Mouse (Mus musculus) monocyte, adult 5-6 weeks (primary cell): ENCODE measurements around the gene Ryk. TPM values are rescaled to one million over a fixed set of nuclear protein-coding genes. Genes with fewer than 3 reads are reported as not detected.

ENCODE experiments used
- ATAC-seq: fragments of 153-309, 156-312 bp; replicated peaks from 2 replicates; pipeline ENCODE4 v1.8.0; 2017; ENCODE audit warnings: mild to moderate bottlenecking; ENCODE audit not compliant: low TSS enrichment, insufficient number of reproducible peaks, severe bottlenecking, poor library complexity, low FRiP score
- total RNA-seq: library from RNA; stranded (forward); fragments of 200-1000, 200-491, 200-594 nt; gene quantifications from 3 replicates; pipeline ENCODE4 v1.2.3, GENCODE M21; 2017

Gene Ryk
- total RNA-seq, 1 experiment from 2014 or later, result not detected

DNA sequence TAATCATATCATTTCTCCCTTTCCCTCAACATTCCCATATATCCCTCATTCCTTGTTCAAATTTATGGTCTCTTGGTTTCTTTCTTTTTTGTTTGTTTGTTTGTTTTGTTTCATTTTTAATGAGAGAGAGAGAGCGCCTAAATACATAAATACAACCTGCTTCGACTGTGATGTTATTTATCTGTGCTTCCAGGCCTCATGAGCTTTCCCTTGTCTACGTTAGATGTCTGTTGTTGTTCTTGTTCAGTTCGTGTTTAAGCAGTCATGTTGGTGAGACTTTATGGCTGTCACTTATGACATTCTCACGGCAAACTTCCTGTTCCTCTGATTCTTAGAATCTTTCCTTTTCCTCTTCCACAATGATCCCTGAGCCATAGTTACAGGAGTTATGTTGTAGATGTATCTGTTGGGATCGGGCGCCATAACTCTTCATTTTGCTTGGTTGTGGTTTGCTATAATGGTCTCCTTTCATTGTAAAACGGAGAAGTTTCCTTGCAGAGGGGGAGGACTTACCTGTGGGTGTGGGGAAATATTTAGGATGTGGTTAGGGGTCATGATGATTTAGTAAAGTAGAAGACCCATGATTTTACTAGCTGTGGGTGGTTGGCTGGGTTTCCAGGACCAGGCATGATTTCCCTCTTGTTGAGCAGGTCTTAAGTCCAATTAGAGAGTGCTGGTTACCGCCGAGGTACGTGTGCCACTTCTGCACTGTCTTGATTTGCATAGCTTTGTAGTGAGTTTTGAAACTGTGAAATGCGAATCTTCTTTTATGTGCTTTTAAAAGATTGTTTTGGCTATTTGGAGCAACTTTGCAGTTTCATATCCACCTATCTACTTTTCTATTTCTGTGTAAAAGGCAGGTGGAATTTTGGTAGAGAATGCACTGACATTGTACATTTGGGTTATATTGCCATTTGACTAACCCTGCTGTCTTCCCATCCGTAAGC is 17.6 kb downstream of the Ryk start:
- ATAC-seq, result no peak

GRCm38 (mm10) chr9:102857856-102858255 is 23.1 kb downstream of the Ryk start:
- no peak for ATAC-seq

DNA sequence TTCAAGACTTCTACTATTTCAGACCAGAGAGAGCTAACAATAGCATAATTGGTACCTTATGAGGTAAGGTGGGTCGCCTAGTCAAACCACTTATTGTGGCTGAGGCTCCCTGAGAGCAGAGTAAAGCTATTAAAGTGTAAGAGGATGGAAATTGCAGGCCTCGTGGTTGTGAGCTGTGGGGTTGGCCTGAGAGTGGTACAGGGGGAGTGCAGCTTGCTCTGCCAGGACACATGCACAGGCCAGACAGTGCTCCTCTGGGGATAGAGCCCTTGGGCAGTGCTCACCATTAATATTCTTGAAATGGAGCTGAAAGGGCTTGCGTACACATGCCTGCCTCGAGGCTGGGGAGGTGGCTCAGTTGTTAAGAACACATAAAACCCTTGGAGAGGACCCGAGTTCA is 23.6 kb downstream of the Ryk start:
- no peak for ATAC-seq

- no peak for ATAC-seq
Observed at GRCm38 (mm10) chr9:102859399-102859798, 24.7 kb downstream of the Ryk start.

GRCm38 (mm10) chr9:102859963-102860362 is 25.2 kb downstream of the Ryk start:
- no peak for ATAC-seq

GRCm38 (mm10) chr9:102860802-102861469 is 26.2 kb downstream of the Ryk start:
- ATAC-seq, result no peak

- no peak for ATAC-seq
Observed at GRCm38 (mm10) chr9:102861789-102862188, 27.1 kb downstream of the Ryk start.

DNA sequence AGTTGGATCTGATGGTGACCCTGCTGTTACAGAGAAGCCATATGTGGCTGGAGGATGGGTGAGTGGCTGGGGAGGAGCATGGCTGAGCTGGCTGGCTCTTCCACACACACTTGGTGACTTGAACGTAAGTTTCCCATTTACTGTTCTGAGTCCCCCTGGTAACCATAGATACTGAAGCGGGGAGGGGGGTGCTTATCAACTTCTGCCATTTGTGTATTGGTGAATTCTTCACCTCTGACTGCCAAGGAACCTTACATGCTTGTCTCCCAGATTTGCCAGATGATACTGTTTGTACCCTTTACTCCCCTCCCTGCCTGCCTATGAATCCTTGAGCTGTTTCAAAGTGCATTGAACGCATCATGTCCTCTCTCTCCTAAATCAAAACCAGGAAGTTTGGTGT is 27.5 kb downstream of the Ryk start:
- ATAC-seq, result no peak

- ATAC-seq, result no peak
Observed at GRCm38 (mm10) chr9:102863876-102864545, 29.3 kb downstream of the Ryk start.

DNA sequence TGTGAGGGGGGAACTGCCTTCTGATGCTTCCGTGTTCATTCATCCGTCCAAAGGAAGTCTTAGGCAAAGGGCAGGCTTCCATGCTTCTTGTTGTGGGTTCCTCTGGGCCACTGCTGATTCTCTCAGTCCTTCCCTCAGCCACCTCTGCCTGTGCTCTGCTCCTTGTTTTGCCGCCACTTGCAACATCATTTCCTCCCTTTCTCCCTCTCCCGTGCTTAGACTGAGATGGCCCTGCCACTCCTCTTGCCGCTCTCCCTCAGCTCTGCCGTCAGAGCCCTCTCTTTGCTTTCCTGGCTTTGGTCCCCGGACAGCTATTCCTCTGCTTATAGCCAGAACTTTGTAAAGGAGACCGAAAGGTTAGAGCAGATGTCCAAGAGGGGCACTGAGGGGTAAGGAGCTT is 30.2 kb downstream of the Ryk start:
- ATAC-seq, result no peak

- no peak for ATAC-seq
Observed at GRCm38 (mm10) chr9:102865946-102866737, 31.4 kb downstream of the Ryk start.

GRCm38 (mm10) chr9:102866893-102867292 is 32.2 kb downstream of the Ryk start:
- ATAC-seq, result no peak

DNA sequence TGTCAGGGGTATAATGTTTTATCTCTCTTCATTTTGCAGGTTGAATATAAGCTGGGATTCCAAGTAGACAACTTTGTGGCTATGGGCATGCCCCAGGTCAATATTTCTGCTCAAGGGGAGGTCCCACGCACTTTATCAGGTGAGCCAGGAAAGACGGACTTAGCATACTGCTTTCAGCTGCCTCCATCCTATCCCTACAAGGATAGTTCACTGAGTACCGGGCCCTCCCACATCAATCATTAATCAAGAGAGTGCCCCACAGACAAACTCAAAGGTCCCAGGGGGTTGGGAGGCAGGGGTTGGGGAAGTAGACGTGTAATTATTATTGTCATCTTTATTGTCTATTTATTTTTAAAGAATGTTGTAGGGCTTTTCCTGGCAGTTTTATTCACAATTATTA is 32.8 kb downstream of the Ryk start:
- no peak for ATAC-seq

GRCm38 (mm10) chr9:102868451-102868850 is 33.7 kb downstream of the Ryk start:
- no peak for ATAC-seq

DNA sequence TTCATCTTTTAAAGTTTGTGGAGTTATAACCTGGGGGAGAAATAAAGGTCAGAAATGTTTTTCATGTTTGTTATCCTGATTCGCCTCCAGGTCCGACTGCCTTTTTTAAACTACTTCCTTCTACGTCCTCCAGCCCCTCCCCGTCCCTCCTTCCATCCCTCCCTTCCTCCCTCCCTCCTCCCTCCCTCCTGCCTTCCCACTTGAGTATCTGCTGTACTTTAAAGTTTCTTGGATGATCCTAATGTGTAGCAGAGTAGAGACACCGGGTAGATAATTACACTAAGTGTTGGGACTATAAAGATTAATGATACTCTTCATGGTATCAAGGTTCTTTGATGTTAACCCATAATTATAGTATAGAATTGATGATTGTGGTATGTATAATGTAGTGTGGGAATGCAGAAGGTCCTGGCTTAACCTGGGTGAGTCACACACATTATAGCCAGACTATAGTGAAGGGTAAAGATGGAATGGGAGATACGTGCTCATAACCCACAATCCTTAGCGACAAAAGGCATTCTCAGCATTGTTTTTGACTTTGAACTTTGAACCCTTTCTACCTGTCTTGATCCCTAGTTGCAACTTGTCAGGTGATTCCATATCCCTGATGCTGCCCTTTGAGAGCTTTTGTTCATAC is 41.5 kb downstream of the Ryk start:
- no peak for ATAC-seq

DNA sequence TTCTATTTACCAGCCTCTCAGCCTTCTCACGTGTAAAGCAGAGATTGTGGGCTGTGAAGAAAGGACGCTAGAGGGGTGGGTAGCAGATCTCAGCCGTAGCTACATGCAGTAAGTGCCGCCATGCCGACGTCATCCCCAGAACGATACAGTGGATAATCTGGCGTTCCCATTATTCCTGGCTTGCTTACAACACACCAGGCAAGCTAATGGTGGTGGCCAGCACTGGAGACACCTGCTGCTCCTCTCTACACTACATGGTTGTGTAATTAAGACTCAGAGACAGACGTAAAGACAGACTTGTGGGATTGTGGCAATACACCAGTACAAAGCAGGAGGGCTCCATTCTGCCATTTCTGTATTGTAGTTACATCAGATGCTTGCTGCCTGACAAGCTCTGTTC is 43.2 kb downstream of the Ryk start:
- ATAC-seq, result no peak

DNA sequence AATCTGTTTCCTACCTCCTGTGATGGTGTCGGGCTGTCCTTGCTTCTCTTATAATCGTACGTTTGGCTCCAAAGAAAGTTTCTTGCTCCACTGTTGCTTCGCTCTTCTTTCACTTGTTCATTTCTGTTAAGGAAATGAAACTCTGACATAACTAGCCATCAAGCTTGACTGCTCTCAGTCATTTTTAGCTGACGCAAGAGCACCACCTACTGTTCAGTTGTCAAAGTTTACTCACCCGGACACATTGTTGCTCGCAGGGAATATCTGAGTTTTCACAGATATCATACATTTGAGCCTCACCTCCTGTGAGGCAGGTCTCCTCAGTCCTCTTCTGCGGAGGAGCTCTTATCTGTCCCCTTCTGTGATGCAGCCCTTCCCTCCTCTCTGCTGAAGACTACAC is 44.8 kb downstream of the Ryk start:
- ATAC-seq, result peak; percentile 66; the same call in 1 of the 2 replicates

DNA sequence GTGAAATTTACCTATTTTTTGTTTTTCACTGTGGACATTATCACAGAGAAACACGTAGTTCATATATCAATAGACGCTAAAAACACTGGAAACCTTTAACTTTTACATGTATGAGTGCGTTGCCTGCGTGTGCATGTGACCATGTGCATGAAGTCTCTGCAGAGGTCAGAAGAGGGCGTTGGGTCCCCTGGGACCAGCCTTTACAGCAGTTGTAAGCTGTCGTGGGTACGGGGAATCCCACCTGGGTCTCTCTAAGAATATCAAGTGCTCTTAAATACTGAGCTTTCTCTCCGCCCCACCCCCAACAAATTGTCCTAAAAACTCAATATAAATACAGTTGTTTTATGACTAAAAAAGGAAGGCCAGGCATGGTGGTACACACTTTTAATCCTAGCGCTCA is 50.0 kb downstream of the Ryk start:
- no peak for ATAC-seq
